Mouse (Mus musculus): ENCODE data around the gene Cd68.
A peak's percentile ranks its signal among the peaks of the same experiment; 100 is the strongest.

Cd68 gene

GRCm38 (mm10) chr11:69695046-69695360 lies 29.1 kb upstream of the Cd68 start:
- DNase-seq (ENCODE audit: low spot score): no peak

DNA sequence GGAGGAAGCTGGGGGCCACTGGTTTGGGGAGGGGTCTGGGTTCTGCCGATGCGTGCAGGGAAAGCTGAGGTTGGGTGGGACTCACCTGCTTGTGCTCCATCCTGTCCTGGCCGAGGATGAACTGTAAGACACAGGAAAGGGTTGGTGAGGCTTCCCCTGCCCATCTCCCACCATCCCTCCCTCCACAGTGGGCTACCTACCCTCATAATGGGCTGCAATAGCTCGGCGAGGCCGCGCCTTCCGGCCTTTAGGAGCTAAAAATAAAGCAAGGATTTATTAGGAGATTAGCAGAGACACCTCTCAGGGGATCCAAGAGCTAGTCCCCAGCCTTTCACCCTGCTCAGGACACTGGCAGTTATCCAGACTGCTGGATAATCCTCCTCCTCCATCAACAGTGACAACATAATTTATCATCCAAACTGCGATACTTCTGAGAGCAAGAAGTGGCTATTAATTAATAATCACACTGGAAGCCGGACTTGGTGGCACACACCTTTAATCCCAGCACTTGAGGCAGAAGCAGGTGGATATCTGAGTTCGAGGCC lies 27.5 kb upstream of the Cd68 start:
- no peak for DNase-seq (ENCODE audit: low spot score)

GRCm38 (mm10) chr11:69692863-69693262 lies 26.9 kb upstream of the Cd68 start:
- DNase-seq (ENCODE audit: low spot score): no peak

DNA sequence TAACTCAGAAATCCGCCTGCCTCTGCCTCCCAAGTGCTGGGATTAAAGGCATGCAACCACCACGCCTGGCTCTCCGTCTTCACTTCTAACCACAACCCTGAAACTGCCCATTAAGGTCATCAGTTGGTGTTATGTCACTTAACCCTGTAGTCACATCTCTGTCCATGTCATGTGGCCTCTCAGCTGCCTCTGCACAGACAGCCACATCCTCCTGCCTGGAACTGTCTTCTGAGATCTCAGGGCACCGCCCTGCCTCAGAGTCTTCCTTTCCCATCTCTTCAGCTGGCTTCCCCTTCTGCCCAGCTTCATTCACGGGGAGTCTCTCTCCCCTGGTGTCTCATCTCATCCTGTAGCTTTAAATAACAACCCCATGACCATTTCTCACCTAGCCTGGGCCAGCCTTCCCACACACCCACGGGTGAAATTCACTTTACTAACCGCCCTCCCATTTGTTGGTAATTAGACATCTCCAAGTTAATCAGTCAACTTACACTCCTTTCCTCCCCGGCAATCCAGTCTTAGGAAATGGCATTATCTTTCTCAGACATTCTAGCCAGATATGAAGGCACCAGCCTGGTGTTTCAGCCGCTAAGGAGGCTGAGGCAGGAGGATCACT lies 26.4 kb upstream of the Cd68 start:
- DNase-seq (ENCODE audit: low spot score): no peak

GRCm38 (mm10) chr11:69689891-69690290 lies 23.9 kb upstream of the Cd68 start:
- no peak for DNase-seq (ENCODE audit: low spot score)

- no peak for DNase-seq (ENCODE audit: low spot score)
Measured at GRCm38 (mm10) chr11:69687061-69687460, 21.1 kb upstream of the Cd68 start.

DNA sequence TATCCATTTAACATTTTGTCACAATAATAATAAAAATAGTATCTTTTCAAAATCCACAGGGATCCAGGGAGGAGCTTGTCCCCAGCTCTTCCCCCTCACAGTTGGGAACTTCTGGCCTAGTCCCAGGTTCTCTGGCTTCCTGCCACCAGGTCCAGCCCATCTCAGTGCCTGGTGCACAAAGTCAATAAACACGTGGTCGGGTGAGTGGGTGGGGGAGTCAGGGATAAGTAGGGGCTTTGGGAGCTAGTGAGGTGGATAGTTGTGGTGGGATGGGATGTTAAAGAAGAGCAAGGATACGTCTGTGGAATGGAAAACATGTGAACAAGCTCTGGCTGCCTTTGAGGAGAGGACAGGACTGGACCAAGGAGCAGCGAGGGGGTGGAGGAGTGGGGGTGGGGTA lies 20.4 kb upstream of the Cd68 start:
- no peak for DNase-seq (ENCODE audit: low spot score)

- DNase-seq (ENCODE audit: low spot score): no peak
Measured at GRCm38 (mm10) chr11:69685526-69686148, 19.7 kb upstream of the Cd68 start, which contains the start of gene Tnfsf13. Gene Tnfsf13 (minus strand): TSS chr11:69685784.

DNA sequence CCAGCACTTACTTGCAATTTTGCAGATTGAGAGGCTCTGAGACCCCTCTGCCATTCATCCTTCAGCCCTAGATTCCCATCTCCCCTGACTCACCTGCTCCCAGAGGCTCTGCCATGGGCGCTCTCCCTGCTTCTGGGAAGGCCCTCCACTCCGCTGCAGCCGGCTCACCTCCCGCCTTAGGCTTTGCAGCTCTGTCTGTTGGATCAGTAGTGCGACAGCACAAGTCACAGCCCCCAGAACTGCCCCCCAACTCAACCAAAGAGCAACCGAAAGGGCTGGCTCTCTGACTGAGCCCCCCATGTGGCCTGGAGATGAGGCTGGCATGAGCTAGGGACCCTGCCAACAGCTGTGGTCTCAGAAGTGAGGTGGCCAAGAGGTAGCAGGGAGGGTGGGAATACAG lies 19.0 kb upstream of the Cd68 start:
- DNase-seq (ENCODE audit: low spot score): no peak

- no peak for DNase-seq (ENCODE audit: low spot score)
Measured at GRCm38 (mm10) chr11:69684128-69684745, 18.3 kb upstream of the Cd68 start.

DNA sequence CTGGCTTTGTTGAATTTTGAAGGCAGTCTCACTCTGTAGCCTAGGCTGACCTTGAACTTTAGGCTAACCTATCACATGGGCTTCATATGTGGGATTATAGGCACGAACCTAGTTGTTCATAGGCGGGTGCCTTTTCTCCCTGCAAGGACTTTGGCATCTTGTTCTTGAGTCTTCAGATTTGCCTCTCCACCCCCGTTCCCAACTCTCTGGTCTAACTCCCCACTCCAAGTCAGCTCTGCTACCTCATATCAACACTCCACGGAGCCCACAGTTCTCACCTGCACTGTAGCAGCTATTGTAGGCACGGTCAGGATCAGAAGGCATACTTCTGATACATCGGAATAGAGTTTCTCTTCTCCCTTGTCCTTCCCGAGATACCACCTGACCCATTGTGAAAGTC lies 17.6 kb upstream of the Cd68 start:
- DNase-seq (ENCODE audit: low spot score): no peak

GRCm38 (mm10) chr11:69682840-69683533 lies 17.0 kb upstream of the Cd68 start:
- DNase-seq (ENCODE audit: low spot score): peak; percentile 75

- no peak for DNase-seq (ENCODE audit: low spot score)
Measured at GRCm38 (mm10) chr11:69682209-69682839, 16.4 kb upstream of the Cd68 start.

- DNase-seq (ENCODE audit: low spot score): peak; percentile 90
Measured at GRCm38 (mm10) chr11:69681314-69682208, 15.6 kb upstream of the Cd68 start, which contains the start of gene Senp3. Gene Senp3 (minus strand): TSS chr11:69682084.

DNA sequence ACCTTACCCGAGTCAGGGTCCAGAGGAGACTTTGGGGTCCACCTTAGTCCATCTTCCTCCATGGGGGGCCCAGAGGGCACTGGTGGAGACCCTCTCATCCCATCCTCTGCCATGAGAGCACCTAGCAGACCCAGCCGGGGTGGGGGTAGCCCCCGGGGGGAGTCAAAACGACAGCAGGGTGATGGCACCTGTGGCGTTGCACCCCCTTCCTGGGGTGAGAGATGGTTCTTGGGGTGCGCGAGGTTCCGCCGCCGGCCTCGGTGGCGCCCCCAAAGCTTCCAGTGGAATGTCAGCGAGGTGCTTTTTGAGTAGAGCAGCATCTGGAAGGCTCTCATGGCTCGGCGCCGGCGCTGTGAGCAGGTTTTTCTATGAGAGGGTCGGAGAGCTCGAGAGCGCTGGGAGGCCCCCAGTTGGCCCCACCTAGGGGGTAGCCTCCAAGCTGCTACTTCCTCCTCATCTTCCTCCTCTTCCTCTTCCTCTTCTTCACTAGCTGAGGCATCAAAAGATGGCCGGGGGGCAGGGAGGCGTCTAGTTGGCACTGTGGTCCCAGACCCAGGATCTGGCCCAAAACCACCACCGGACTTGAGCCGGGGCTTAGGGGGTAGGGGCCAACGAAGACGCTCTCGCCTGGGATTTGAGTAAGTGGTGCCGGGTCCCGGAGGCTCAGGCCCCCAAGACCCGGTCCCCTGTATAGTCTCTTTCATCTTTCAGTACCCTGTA lies 14.3 kb upstream of the Cd68 start:
- DNase-seq (ENCODE audit: low spot score): no peak

DNA sequence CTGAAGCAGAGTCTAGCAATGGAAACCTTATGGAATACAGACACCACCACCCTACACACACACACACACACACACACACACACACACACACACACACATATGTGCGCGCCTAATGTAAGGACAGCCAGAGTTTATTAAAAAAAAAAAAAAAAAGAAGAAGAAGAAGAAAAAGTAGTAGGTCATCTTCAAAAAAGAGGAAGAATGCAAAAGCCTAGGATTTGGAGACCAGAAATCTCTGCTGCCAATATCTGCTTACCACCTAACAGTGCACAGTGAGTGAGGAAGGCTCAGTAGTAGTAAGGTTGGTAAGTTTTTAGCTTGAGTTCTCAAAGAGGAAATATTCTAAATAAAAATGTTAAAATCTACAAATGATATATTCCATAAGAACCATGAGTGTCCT lies 13.2 kb upstream of the Cd68 start:
- DNase-seq (ENCODE audit: low spot score): no peak

DNA sequence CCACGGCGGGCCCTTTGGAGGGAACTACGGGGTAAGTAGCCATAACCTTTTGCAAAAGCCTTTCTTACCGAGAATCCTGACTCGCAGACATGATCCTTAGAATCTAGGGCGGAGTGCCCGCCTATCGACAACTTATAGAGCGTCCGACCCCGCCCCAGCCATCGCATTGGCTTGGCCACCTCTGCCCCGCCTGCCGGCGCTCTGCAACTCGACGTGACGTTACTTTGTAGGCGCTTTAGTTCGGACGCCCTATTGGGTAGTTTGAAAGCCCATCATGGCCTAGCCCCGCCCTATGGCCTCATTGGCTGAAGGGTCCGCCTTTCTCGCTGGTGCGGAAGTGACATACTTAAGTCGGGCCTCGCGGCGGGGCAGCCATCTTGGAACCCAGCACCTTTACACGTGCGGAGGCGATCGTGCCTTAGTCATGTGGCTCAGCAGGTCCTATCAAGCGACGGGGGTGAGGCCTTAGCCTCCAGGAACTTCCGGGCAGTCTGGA lies 6.3 kb upstream of the Cd68 start, which contains the start of gene Eif4a1:
Gene Eif4a1 (minus strand): TSS at position 213 of the 496 bp plus-strand sequence.
- DNase-seq (ENCODE audit: low spot score): peak; percentile 98

GRCm38 (mm10) chr11:69671726-69672124 lies 5.8 kb upstream of the Cd68 start:
- no peak for DNase-seq (ENCODE audit: low spot score)

GRCm38 (mm10) chr11:69670786-69671725 lies 5.1 kb upstream of the Cd68 start:
- peak; percentile 85 for DNase-seq (ENCODE audit: low spot score)

Measured in spleen, adult 12 weeks (tissue).